Mouse (Mus musculus) stomach, postnatal 0 days (tissue): ENCODE results near the gene Syk. TPM values are rescaled to one million over a fixed set of nuclear protein-coding genes. Genes with fewer than 3 reads are reported as not detected.

ENCODE experiments used
- ATAC-seq: fragments of 200-750 bp; cut with Nextera tagmentation; 2 replicates; pipeline ENCODE4 v1.8.0; 2017; ENCODE audit not compliant: low FRiP score, low TSS enrichment
- DNase-seq: peaks from one replicate; pipeline ENCODE4 v3.0.0-alpha.2; 2016; ENCODE audit warnings: low spot score
- H3K27ac ChIP-seq: fragments of 300-500 bp; sonication (generic); replicated peaks from 2 replicates; pipeline ENCODE4 v1.5.1; 2014; ENCODE audit warnings: mild to moderate bottlenecking, control low read depth
- H3K27me3 ChIP-seq: fragments of 300-500 bp; sonication (generic); 2 replicates; pipeline ENCODE4 v1.6.1; 2014; ENCODE audit warnings: low read length; ENCODE audit not compliant: control insufficient read depth, insufficient read depth
- H3K36me3 ChIP-seq: fragments of 300-500 bp; sonication (generic); 2 replicates; pipeline ENCODE4 v1.6.1; 2014; ENCODE audit warnings: low read length, mixed read lengths; ENCODE audit not compliant: control insufficient read depth, insufficient read depth
- H3K4me1 ChIP-seq: fragments of 300-500 bp; sonication (generic); replicated peaks from 2 replicates; pipeline ENCODE4 v1.6.1; 2014; ENCODE audit warnings: antibody characterized with exemption; ENCODE audit not compliant: control insufficient read depth, insufficient read depth
- H3K4me2 ChIP-seq: fragments of 300-500 bp; sonication (generic); replicated peaks from 2 replicates; pipeline ENCODE4 v1.6.1; 2014; ENCODE audit warnings: low read depth, mild to moderate bottlenecking, control low read depth, moderate library complexity
- H3K4me3 ChIP-seq: fragments of 300-500 bp; sonication (generic); 2 replicates; pipeline ENCODE4 v1.5.1; 2014; ENCODE audit warnings: low read depth, low read length, control low read depth
- H3K9ac ChIP-seq: fragments of 300-500 bp; sonication (generic); 2 replicates; pipeline ENCODE4 v1.6.1; 2014; ENCODE audit warnings: mild to moderate bottlenecking, low read length, control low read depth, mixed read lengths
- H3K9me3 ChIP-seq: fragments of 300-500 bp; sonication (generic); 2 replicates; pipeline ENCODE4 v1.6.1; 2016; ENCODE audit warnings: low read length; ENCODE audit not compliant: control insufficient read depth
- CTCF ChIP-seq: IDR thresholded peaks from 2 replicates; pipeline ENCODE4 v1.5.1; 2016; ENCODE audit warnings: antibody characterized with exemption, low read depth, mild to moderate bottlenecking, moderate library complexity
- EP300 ChIP-seq: optimal IDR thresholded peaks from 2 replicates; pipeline ENCODE3; 2016; ENCODE audit warnings: antibody characterized with exemption
- WGBS: fragments of 180-500 bp; shearing (Covaris S2); extraction: QIAGEN DNeasy Blood & Tissue Kit; methylation state at CpG from one replicate; pipeline ENCODE4 v1.1.7; 2014; 5-methylcytosine and 5-hydroxymethylcytosine counted together
- polyA plus RNA-seq: library from polyadenylated mRNA; unstranded; fragments of >200 nt; fragmentation: Nextera tagmentation; extraction: Ambion mirVana; gene quantifications from 2 replicates; pipeline ENCODE4 v1.2.1, GENCODE M21; 2015

Gene Syk
- polyA plus RNA-seq, 1 experiment from 2014 or later: 1.7 TPM

DNA sequence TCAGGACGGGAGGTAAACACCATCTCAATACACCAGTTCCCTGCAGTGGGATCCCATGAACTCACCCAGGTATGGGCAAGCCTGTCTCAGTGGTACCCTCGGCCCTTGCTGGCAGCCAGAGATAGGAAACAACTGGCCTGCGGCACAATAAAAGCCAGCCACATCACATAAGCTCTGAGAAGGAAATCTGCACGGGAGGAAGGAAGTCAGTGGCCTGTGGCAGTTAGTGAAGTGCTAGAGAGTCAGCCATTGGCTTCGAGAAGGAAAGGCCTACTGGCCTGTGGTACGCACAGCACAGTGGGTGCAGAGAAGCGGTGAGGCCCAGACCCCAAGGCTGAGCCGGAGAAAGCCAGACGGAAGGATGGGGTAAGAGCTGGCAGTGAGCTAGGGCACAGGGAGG, 31.7 kb upstream of the Syk start:
- H3K27ac ChIP-seq: no peak overlapping the region
- H3K4me1 ChIP-seq: no peaks in the 10 kb centered on the region
- H3K36me3 ChIP-seq: no peaks in the 10 kb centered on the region
- TF ChIP-seq CTCF: no peak
- no peak for TF ChIP-seq EP300
- H3K4me2 ChIP-seq: no peak overlapping the region
- no peaks in the 10 kb centered on the region for H3K27me3 ChIP-seq
- DNase-seq (no peak), ATAC-seq (no peak)
- H3K9ac ChIP-seq: no peak overlapping the region
- WGBS: 85% methylated on average over 9 of the region's 9 CpGs
- no peak overlapping the region for H3K4me3 ChIP-seq
- H3K9me3 ChIP-seq: no peaks in the 10 kb centered on the region

GRCm38 (mm10) chr13:52552822-52553477, 30.0 kb upstream of the Syk start:
- no peak overlapping the region for H3K4me2 ChIP-seq
- WGBS: 76% methylated on average over 9 of the region's 9 CpGs

DNA sequence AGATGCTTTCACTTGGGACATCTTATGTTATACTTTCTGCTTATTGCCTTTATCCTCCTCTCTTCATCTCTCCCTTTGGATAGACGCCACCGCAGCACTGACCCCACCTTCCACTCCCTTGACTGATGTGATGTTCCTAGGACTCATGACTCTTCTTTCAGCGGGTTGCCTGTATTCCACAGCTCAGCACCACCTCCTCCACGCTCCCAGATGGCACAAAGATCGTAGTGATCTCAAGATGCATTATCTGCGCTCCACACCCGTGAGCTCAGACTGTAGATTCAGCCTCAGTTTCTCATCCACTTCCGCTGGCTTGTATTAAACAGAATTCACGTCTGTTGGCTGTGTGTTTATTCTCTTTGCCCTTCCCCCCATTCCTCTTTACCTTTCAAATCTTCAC, 28.3 kb upstream of the Syk start:
- Histone ChIP-seq H3K4me2 (no peak overlapping the region), H3K4me1 (no peaks in the 10 kb centered on the region), H3K27me3 (no peaks in the 10 kb centered on the region), H3K9ac (no peak overlapping the region), H3K36me3 (no peaks in the 10 kb centered on the region), H3K9me3 (no peaks in the 10 kb centered on the region), H3K27ac (no peak overlapping the region), H3K4me3 (no peak overlapping the region)
- DNase-seq (no peak), ATAC-seq (no peak)
- TF ChIP-seq EP300 (no peak), CTCF (no peak)
- 76% methylated on average over 9 of the region's 9 CpGs for WGBS

More at GRCm38 (mm10) chr13:52552822-52553477, 30.0 kb upstream of the Syk start:
- no peaks in the 10 kb centered on the region for H3K27me3 ChIP-seq
- no peaks in the 10 kb centered on the region for H3K9me3 ChIP-seq
- DNase-seq (no peak), ATAC-seq (no peak)
- no peak overlapping the region for H3K27ac ChIP-seq
- H3K4me3 ChIP-seq: no peak overlapping the region
- H3K36me3 ChIP-seq: no peaks in the 10 kb centered on the region
- H3K4me1 ChIP-seq: no peaks in the 10 kb centered on the region
- TF ChIP-seq CTCF: no peak
- no peak for TF ChIP-seq EP300
- no peak overlapping the region for H3K9ac ChIP-seq

GRCm38 (mm10) chr13:52557421-52557820, 25.6 kb upstream of the Syk start:
- H3K4me3 ChIP-seq: no peak overlapping the region
- DNase-seq (no peak), ATAC-seq (no peak)
- H3K27ac ChIP-seq: no peak overlapping the region
- no peaks in the 10 kb centered on the region for H3K4me1 ChIP-seq
- no peak overlapping the region for H3K9ac ChIP-seq
- H3K9me3 ChIP-seq: no peaks in the 10 kb centered on the region
- TF ChIP-seq EP300 (no peak), CTCF (no peak)
- WGBS: 45% methylated on average over 7 of the region's 7 CpGs
- H3K36me3 ChIP-seq: no peaks in the 10 kb centered on the region
- H3K4me2 ChIP-seq: no peak overlapping the region
- no peaks in the 10 kb centered on the region for H3K27me3 ChIP-seq

GRCm38 (mm10) chr13:52561367-52562165, 21.4 kb upstream of the Syk start:
- Histone ChIP-seq H3K4me2 (no peak overlapping the region), H3K36me3 (no peaks in the 10 kb centered on the region), H3K4me1 (no peaks in the 10 kb centered on the region), H3K27ac (no peak overlapping the region), H3K27me3 (no peaks in the 10 kb centered on the region), H3K4me3 (no peak overlapping the region), H3K9ac (no peak overlapping the region), H3K9me3 (no peaks in the 10 kb centered on the region)
- no peak for TF ChIP-seq CTCF
- TF ChIP-seq EP300: no peak
- DNase-seq (no peak), ATAC-seq (no peak)
- 93% methylated on average over 8 of the region's 8 CpGs for WGBS

- H3K9ac ChIP-seq: no peak overlapping the region
- WGBS: 34% methylated on average over 4 of the region's 4 CpGs
- no peak for TF ChIP-seq CTCF
- no peak for TF ChIP-seq EP300
- no peaks in the 10 kb centered on the region for H3K4me1 ChIP-seq
- H3K9me3 ChIP-seq: no peaks in the 10 kb centered on the region
- DNase-seq (no peak), ATAC-seq (no peak)
- no peak overlapping the region for H3K4me2 ChIP-seq
- no peaks in the 10 kb centered on the region for H3K36me3 ChIP-seq
- H3K27me3 ChIP-seq: no peaks in the 10 kb centered on the region
- no peak overlapping the region for H3K4me3 ChIP-seq
- no peak overlapping the region for H3K27ac ChIP-seq
Observed at GRCm38 (mm10) chr13:52562166-52562571, 20.8 kb upstream of the Syk start.
